Mouse (Mus musculus): ENCODE measurements at regions not wholly inside any gene's neighbourhood (a gene's known extent, or its start where the extent isn't known, plus 50 kb on each side); places are given as distances from the start of the nearest gene placed in this dataset.

DNA sequence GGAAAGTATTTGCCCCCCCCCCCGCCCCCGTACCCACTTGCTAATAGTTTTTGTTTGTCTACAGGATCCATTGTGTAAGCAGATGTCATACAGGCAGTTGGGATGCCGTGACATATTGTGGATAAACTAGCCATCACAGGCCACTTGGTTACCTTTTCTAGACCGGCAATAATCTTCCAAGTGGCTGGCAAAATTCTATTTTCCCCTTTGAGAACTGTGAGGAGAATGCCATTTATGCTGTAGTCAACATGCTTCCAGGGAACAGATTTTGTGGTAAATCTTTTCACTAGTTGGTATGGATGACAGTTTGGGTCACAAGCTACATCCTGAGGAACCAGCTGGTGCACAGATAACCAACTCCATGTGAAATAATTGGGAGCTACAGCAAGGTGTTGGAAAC, 456.5 kb upstream of the Plxna2 start:
- no peak for TF ChIP-seq POLR2A (IDR thresholded peaks at IDR 0.05; ENCODE audit: borderline replicate concordance, control insufficient read depth, low read depth, low read length)
- TF ChIP-seq CTCF (IDR thresholded peaks at IDR 0.05; ENCODE audit: control insufficient read depth, insufficient read depth, low read length): no peak
- WGBS: 69% methylated on average over 4 of the region's 4 CpGs
- Histone ChIP-seq H3K4me3 (replicated peaks; ENCODE audit: control insufficient read depth, low read depth, low read length) (no peak overlapping the region), H3K27ac (ENCODE audit: control insufficient read depth, insufficient read depth, low read depth, low read length, poor library complexity) (no peak overlapping the region), H3K4me1 (ENCODE audit: control insufficient read depth, insufficient read depth, low read length) (no peaks in the 10 kb centered on the region)

- Histone ChIP-seq H3K4me1 (ENCODE audit: control insufficient read depth, insufficient read depth, low read length) (no peaks in the 10 kb centered on the region), H3K27ac (ENCODE audit: control insufficient read depth, insufficient read depth, low read depth, low read length, poor library complexity) (no peak overlapping the region), H3K4me3 (replicated peaks; ENCODE audit: control insufficient read depth, low read depth, low read length) (no peak overlapping the region)
- TF ChIP-seq POLR2A (IDR thresholded peaks at IDR 0.05; ENCODE audit: borderline replicate concordance, control insufficient read depth, low read depth, low read length) (no peak), CTCF (IDR thresholded peaks at IDR 0.05; ENCODE audit: control insufficient read depth, insufficient read depth, low read length) (no peak)
- WGBS: 60% methylated on average over 8 of the region's 8 CpGs
Observed at GRCm38 (mm10) chr1:194160761-194161461, 457.1 kb upstream of the Plxna2 start.

- 47% methylated on average over 6 of the region's 6 CpGs for WGBS
- no peak overlapping the region for H3K4me3 ChIP-seq (replicated peaks; ENCODE audit: control insufficient read depth, low read depth, low read length)
- H3K27ac ChIP-seq (ENCODE audit: control insufficient read depth, insufficient read depth, low read depth, low read length, poor library complexity): no peak overlapping the region
- no peak for TF ChIP-seq POLR2A (IDR thresholded peaks at IDR 0.05; ENCODE audit: borderline replicate concordance, control insufficient read depth, low read depth, low read length)
- no peak for TF ChIP-seq CTCF (IDR thresholded peaks at IDR 0.05; ENCODE audit: control insufficient read depth, insufficient read depth, low read length)
- no peaks in the 10 kb centered on the region for H3K4me1 ChIP-seq (ENCODE audit: control insufficient read depth, insufficient read depth, low read length)
Observed at GRCm38 (mm10) chr1:194157268-194157667, 460.8 kb upstream of the Plxna2 start.

GRCm38 (mm10) chr1:194148416-194149364, 469.3 kb upstream of the Plxna2 start:
- TF ChIP-seq POLR2A (IDR thresholded peaks at IDR 0.05; ENCODE audit: borderline replicate concordance, control insufficient read depth, low read depth, low read length) (no peak), CTCF (IDR thresholded peaks at IDR 0.05; ENCODE audit: control insufficient read depth, insufficient read depth, low read length) (no peak)
- no peaks in the 10 kb centered on the region for H3K4me1 ChIP-seq (ENCODE audit: control insufficient read depth, insufficient read depth, low read length)
- 17% methylated on average over 11 of the region's 11 CpGs for WGBS
- H3K27ac ChIP-seq (ENCODE audit: control insufficient read depth, insufficient read depth, low read depth, low read length, poor library complexity): no peak overlapping the region
- H3K4me3 ChIP-seq (replicated peaks; ENCODE audit: control insufficient read depth, low read depth, low read length): no peak overlapping the region

GRCm38 (mm10) chr1:194117631-194118360, 500.2 kb upstream of the Plxna2 start:
- TF ChIP-seq CTCF (IDR thresholded peaks at IDR 0.05; ENCODE audit: control insufficient read depth, insufficient read depth, low read length): no peak
- TF ChIP-seq POLR2A (IDR thresholded peaks at IDR 0.05; ENCODE audit: borderline replicate concordance, control insufficient read depth, low read depth, low read length): no peak
- H3K27ac ChIP-seq (ENCODE audit: control insufficient read depth, insufficient read depth, low read depth, low read length, poor library complexity): no peak overlapping the region
- H3K4me3 ChIP-seq (replicated peaks; ENCODE audit: control insufficient read depth, low read depth, low read length): no peak overlapping the region
- 60% methylated on average over 4 of the region's 4 CpGs for WGBS
- H3K4me1 ChIP-seq (ENCODE audit: control insufficient read depth, insufficient read depth, low read length): no peaks in the 10 kb centered on the region

DNA sequence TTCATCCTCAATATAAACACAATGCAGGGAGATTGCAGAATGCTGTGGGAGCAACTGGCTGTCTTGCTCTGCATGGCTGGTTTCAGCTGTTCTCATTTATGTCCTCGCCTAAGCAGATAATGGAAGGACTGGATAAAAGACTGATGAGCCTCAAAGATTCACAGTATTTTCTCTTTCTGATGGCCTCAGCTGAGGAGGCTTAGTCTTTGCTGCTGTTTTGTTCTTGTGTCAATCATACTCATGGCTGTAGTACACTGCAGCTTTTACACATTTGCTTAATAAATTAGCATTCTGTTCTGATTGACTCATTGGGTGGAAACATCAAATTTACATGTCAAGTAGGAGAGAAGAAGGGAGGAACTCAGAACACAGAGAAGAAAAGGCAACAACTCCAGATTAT, 503.6 kb upstream of the Plxna2 start:
- H3K27ac ChIP-seq (ENCODE audit: control insufficient read depth, insufficient read depth, low read depth, low read length, poor library complexity): no peak overlapping the region
- no peaks in the 10 kb centered on the region for H3K4me1 ChIP-seq (ENCODE audit: control insufficient read depth, insufficient read depth, low read length)
- H3K4me3 ChIP-seq (replicated peaks; ENCODE audit: control insufficient read depth, low read depth, low read length): no peak overlapping the region
- TF ChIP-seq CTCF (IDR thresholded peaks at IDR 0.05; ENCODE audit: control insufficient read depth, insufficient read depth, low read length) (no peak), POLR2A (IDR thresholded peaks at IDR 0.05; ENCODE audit: borderline replicate concordance, control insufficient read depth, low read depth, low read length) (no peak)
- WGBS: 61% methylated on average over 1 of the region's 1 CpGs

DNA sequence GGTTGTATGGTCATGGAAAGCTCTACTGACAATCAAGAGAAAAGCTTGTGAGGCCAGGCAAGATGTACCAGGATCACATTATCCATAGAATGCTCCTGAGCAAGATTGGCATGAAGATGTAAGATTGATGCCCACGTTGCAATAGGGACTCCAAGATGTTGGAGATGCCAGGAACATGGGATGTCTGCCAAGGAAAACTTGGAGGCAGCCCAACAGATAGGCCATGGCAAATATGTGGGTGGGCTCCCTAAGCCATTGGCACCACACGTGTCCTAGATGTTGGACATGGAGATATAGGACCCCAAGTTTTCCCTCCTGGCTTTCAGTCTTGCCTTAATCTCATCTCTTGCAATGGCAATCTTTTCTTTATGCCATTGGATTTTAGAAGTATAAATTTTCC, 506.1 kb upstream of the Plxna2 start:
- H3K27ac ChIP-seq (ENCODE audit: control insufficient read depth, insufficient read depth, low read depth, low read length, poor library complexity): no peak overlapping the region
- H3K4me1 ChIP-seq (ENCODE audit: control insufficient read depth, insufficient read depth, low read length): no peaks in the 10 kb centered on the region
- WGBS: 62% methylated on average over 2 of the region's 2 CpGs
- no peak overlapping the region for H3K4me3 ChIP-seq (replicated peaks; ENCODE audit: control insufficient read depth, low read depth, low read length)
- TF ChIP-seq CTCF (IDR thresholded peaks at IDR 0.05; ENCODE audit: control insufficient read depth, insufficient read depth, low read length) (no peak), POLR2A (IDR thresholded peaks at IDR 0.05; ENCODE audit: borderline replicate concordance, control insufficient read depth, low read depth, low read length) (no peak)
